Comparison of ENCODE assay signal across 18 mouse cellular contexts in genomic region chr13:26080814-26081213, GRCm38 (mm10).
DNase-seq lines count a peak whose midpoint lies in the region; ATAC-seq lines count a peak whose summit lies in the region.
"Had no signal": no experiment of that assay in that cellular context is flagged by ENCODE, and none has a peak within 500 bp of the region (broad histone marks: within the 10 kb centered on the region; RNA-seq: fewer than 3 reads in every experiment).

No protein-coding gene starts in this region.

- 50% methylated on average over 2 of the region's 2 CpGs for WGBS in embryonic facial prominence, embryonic 10.5 days
- WGBS in embryonic facial prominence, embryonic 14.5 days, result 36% methylated on average over 2 of the region's 2 CpGs
- 63% methylated on average over 2 of the region's 2 CpGs for WGBS in hindbrain, embryonic 14.5 days
- 46% methylated on average over 2 of the region's 2 CpGs for WGBS in midbrain, embryonic 15.5 days
- 62% methylated on average over 2 of the region's 2 CpGs for WGBS in liver, embryonic 12.5 days (ENCODE audit: insufficient replicate concordance)
- WGBS in kidney, embryonic 15.5 days, result 92% methylated on average over 2 of the region's 2 CpGs

- peak overlapping the region; percentile 73 for H3K27ac ChIP-seq in embryonic facial prominence, embryonic 10.5 days (replicated peaks)
- H3K27ac ChIP-seq in embryonic facial prominence, embryonic 14.5 days (replicated peaks; ENCODE audit: low read depth, low read length), result peak overlapping the region; percentile 59
- peak overlapping the region; percentile 50 for H3K27ac ChIP-seq in hindbrain, embryonic 14.5 days
- peak overlapping the region; percentile 65 for H3K27ac ChIP-seq in midbrain, embryonic 15.5 days
- H3K27ac ChIP-seq in liver, embryonic 12.5 days, result no peak overlapping the region
- H3K27ac ChIP-seq in kidney, embryonic 15.5 days, result no peak overlapping the region
- H3K27ac ChIP-seq: liver, embryonic 14.5 days had no signal

- no peak overlapping the region for H3K4me3 ChIP-seq in embryonic facial prominence, embryonic 10.5 days
- no peak overlapping the region for H3K4me3 ChIP-seq in embryonic facial prominence, embryonic 14.5 days (ENCODE audit: low read depth, low read length)
- H3K4me3 ChIP-seq in hindbrain, embryonic 14.5 days (replicated peaks; ENCODE audit: low read length), result no peak overlapping the region
- H3K4me3 ChIP-seq in midbrain, embryonic 15.5 days, result no peak overlapping the region
- H3K4me3 ChIP-seq in liver, embryonic 12.5 days, result no peak overlapping the region
- no peak overlapping the region for H3K4me3 ChIP-seq in kidney, embryonic 15.5 days (replicated peaks)
- H3K4me3 ChIP-seq: myocyte had no signal

- no peak overlapping the region for H3K4me2 ChIP-seq in embryonic facial prominence, embryonic 14.5 days (ENCODE audit: low read depth, low read length)
- H3K4me2 ChIP-seq in hindbrain, embryonic 14.5 days (replicated peaks), result no peak overlapping the region
- no peak overlapping the region for H3K4me2 ChIP-seq in midbrain, embryonic 15.5 days
- H3K4me2 ChIP-seq in liver, embryonic 12.5 days, result no peak overlapping the region
- H3K4me2 ChIP-seq in kidney, embryonic 15.5 days, result no peak overlapping the region

- H3K27me3 ChIP-seq in embryonic facial prominence, embryonic 10.5 days (replicated peaks; ENCODE audit: low read depth, poor library complexity, severe bottlenecking), result no peaks in the 10 kb centered on the region
- H3K27me3 ChIP-seq in embryonic facial prominence, embryonic 14.5 days (replicated peaks; ENCODE audit: control insufficient read depth, insufficient read depth, low read length), result no peaks in the 10 kb centered on the region
- H3K27me3 ChIP-seq in hindbrain, embryonic 14.5 days (ENCODE audit: control insufficient read depth, insufficient read depth, low read length), result no peaks in the 10 kb centered on the region
- H3K27me3 ChIP-seq in midbrain, embryonic 15.5 days (replicated peaks), result no peaks in the 10 kb centered on the region
- H3K27me3 ChIP-seq in liver, embryonic 12.5 days (replicated peaks), result no peaks in the 10 kb centered on the region
- H3K27me3 ChIP-seq in kidney, embryonic 15.5 days, result no peaks in the 10 kb centered on the region
- H3K27me3 ChIP-seq: CH12.LX had no signal

- no peaks in the 10 kb centered on the region for H3K9me3 ChIP-seq in embryonic facial prominence, embryonic 10.5 days
- no peaks in the 10 kb centered on the region for H3K9me3 ChIP-seq in embryonic facial prominence, embryonic 14.5 days (ENCODE audit: control insufficient read depth, low read length)
- H3K9me3 ChIP-seq in hindbrain, embryonic 14.5 days (ENCODE audit: control insufficient read depth, low read length), result no peaks in the 10 kb centered on the region
- no peaks in the 10 kb centered on the region for H3K9me3 ChIP-seq in midbrain, embryonic 15.5 days
- no peaks in the 10 kb centered on the region for H3K9me3 ChIP-seq in liver, embryonic 12.5 days (replicated peaks)
- no peaks in the 10 kb centered on the region for H3K9me3 ChIP-seq in kidney, embryonic 15.5 days (replicated peaks)

- H3K9ac ChIP-seq in embryonic facial prominence, embryonic 14.5 days (ENCODE audit: low read depth, low read length), result no peak overlapping the region
- H3K9ac ChIP-seq in hindbrain, embryonic 14.5 days, result no peak overlapping the region
- no peak overlapping the region for H3K9ac ChIP-seq in midbrain, embryonic 15.5 days
- no peak overlapping the region for H3K9ac ChIP-seq in liver, embryonic 12.5 days
- H3K9ac ChIP-seq in kidney, embryonic 15.5 days, result no peak overlapping the region
- H3K9ac ChIP-seq: liver, embryonic 14.5 days had no signal

- H3K4me1 ChIP-seq in embryonic facial prominence, embryonic 10.5 days, result peaks cover 25% of the 10 kb centered on the region
- H3K4me1 ChIP-seq in embryonic facial prominence, embryonic 14.5 days (ENCODE audit: control insufficient read depth, insufficient read depth, low read length), result peaks cover 12% of the 10 kb centered on the region
- H3K4me1 ChIP-seq in hindbrain, embryonic 14.5 days (replicated peaks; ENCODE audit: control insufficient read depth, insufficient read depth, low read length), result no peaks in the 10 kb centered on the region
- no peaks in the 10 kb centered on the region for H3K4me1 ChIP-seq in midbrain, embryonic 15.5 days
- no peaks in the 10 kb centered on the region for H3K4me1 ChIP-seq in liver, embryonic 12.5 days
- no peaks in the 10 kb centered on the region for H3K4me1 ChIP-seq in kidney, embryonic 15.5 days

- DNase-seq in embryonic facial prominence, embryonic 10.5 days (ENCODE audit: low spot score), result peak; percentile 16
- DNase-seq in embryonic facial prominence, embryonic 14.5 days (ENCODE audit: low spot score), result no peak
- no peak for DNase-seq in hindbrain, embryonic 14.5 days (ENCODE audit: low spot score)
- DNase-seq in testis, postnatal 10 days (ENCODE audit: low spot score), result no peak
- DNase-seq: adrenal gland, adult 8-10 months; cerebellum, adult 11 months; heart, adult 18-20 months; heart, postnatal 36 days; kidney, adult 9 months; lung, postnatal 4 days; right cerebral cortex, postnatal 25 days had no signal

- H3K36me3 ChIP-seq in embryonic facial prominence, embryonic 10.5 days (replicated peaks), result no peaks in the 10 kb centered on the region
- no peaks in the 10 kb centered on the region for H3K36me3 ChIP-seq in embryonic facial prominence, embryonic 14.5 days (ENCODE audit: control insufficient read depth, insufficient read depth, low read length)
- no peaks in the 10 kb centered on the region for H3K36me3 ChIP-seq in hindbrain, embryonic 14.5 days (replicated peaks; ENCODE audit: control insufficient read depth, insufficient read depth)
- no peaks in the 10 kb centered on the region for H3K36me3 ChIP-seq in midbrain, embryonic 15.5 days (replicated peaks)
- H3K36me3 ChIP-seq in liver, embryonic 12.5 days, result no peaks in the 10 kb centered on the region
- H3K36me3 ChIP-seq in kidney, embryonic 15.5 days, result no peaks in the 10 kb centered on the region

- no peak for ATAC-seq in embryonic facial prominence, embryonic 14.5 days (ENCODE audit: low read depth)
- ATAC-seq in hindbrain, embryonic 14.5 days (ENCODE audit: low FRiP score), result peak; percentile 53; the same call in 1 of the 2 replicates
- ATAC-seq in midbrain, embryonic 15.5 days (replicated peaks), result peak; percentile 78; the same call in 1 of the 2 replicates
- ATAC-seq in liver, embryonic 12.5 days, result no peak
- no peak for ATAC-seq in kidney, embryonic 15.5 days (replicated peaks; ENCODE audit: low FRiP score)
- ATAC-seq: Patski had no signal

Comparison
In these comparisons a context has a peak if more than half of its experiments do, and no peak if none do; other contexts are left out.
1. H3K27ac ChIP-seq: peak in embryonic facial prominence, embryonic 10.5 days (single experiment), embryonic facial prominence, embryonic 14.5 days (single experiment), hindbrain, embryonic 14.5 days (single experiment) and midbrain, embryonic 15.5 days (single experiment); none in liver, embryonic 12.5 days (single experiment) and kidney, embryonic 15.5 days (single experiment).
2. ATAC-seq: peak in hindbrain, embryonic 14.5 days (single experiment) and midbrain, embryonic 15.5 days (single experiment); none in embryonic facial prominence, embryonic 14.5 days (single experiment), liver, embryonic 12.5 days (single experiment) and kidney, embryonic 15.5 days (single experiment).